ENCODE assay signal across 1 mouse cellular context in genomic region chr7:128049254-128049653, GRCm38 (mm10).
TF ChIP-seq lines count a peak whose summit lies in the region.

No protein-coding gene starts in this region.

TF ChIP-seq in CH12.LX, 34 proteins besides CTCF, POLR2A, EP300 and RAD21:
- TF ChIP-seq ZNF384 (IDR thresholded peaks at IDR 0.05; ENCODE audit: low read depth, low read length) (peak; percentile 54), MYC (IDR thresholded peaks at IDR 0.05; ENCODE audit: low read depth, low read length) (no peak), MAFK (IDR thresholded peaks at IDR 0.05; ENCODE audit: insufficient replicate concordance, low read length) (no peak), TBP (conservative IDR thresholded peaks at IDR 0.05; ENCODE audit: low read depth, low read length) (0 out of 2 replicates have a peak, but pooled peaks have one; percentile 3), ZKSCAN1 (IDR thresholded peaks at IDR 0.05; ENCODE audit: borderline replicate concordance, low read depth, low read length) (no peak), RCOR1 (conservative IDR thresholded peaks at IDR 0.05; ENCODE audit: low read depth, low read length) (no peak)
